Mouse (Mus musculus): Measurements from ENCODE around the gene Lgr5. TPM values are rescaled to one million over a fixed set of nuclear protein-coding genes. Genes with fewer than 3 reads are reported as not detected.

Gene Lgr5
- total RNA-seq, 2 experiments from 2014 or later, result 1.9 to 2.5 TPM

DNA sequence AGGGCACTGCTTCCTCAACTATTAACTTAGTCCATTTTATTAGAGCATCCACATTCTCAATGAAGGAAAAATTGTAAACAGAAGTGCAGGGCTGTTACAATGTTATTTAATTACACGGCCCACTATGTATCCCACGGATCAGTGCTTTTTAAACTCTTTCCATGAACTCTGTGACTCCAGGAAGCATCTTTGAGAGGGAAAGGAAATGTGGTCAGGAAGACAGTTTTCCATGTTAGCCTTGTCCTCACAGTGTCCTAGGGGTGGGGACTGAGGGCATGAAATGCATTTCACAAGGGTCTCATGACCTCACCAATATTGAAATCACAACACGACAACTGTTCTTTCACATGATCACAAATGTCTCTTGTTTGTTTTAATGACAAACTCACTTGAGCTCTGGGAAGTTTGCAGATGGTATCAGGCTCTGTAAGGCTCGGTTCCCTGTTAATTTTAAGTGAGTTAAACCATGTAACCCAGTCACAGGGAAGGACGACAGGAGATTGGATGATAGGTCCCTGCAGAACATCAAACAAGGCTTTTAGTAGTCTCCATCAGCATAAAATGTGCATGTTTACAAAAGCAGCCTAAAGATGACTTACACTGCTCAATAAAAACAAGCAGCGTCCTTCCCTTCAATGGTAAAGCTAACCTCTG is 130.1 kb downstream of the Lgr5 start:
- no peak for DNase-seq (ENCODE audit: low spot score in 2 of 2)

DNA sequence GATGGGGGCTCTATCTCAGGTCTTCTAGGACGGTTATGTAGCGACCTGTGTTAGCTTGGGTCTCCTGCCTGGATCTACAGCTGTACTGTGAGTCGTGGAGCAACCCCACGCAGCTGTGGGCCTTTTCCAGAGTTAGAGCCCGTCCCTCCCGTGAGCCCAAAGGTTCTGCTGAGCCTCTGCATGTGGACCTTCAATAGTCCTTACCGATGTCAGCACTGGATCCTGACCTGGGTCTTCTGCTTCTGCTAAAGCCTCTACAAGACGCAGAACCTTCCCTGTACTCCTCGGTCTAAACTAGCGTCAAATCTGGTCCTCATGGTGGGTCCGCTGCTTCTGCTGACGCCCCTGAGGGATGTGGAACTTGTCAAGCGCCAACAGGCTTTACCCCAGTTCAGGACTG is 139.0 kb downstream of the Lgr5 start:
- no peak for DNase-seq (ENCODE audit: low spot score in 2 of 2)

GRCm38 (mm10) chr10:115437286-115437685 is 150.3 kb downstream of the Lgr5 start:
- DNase-seq (ENCODE audit: low spot score in 2 of 2), result no peak

- DNase-seq (ENCODE audit: low spot score in 2 of 2), result no peak
Measured at GRCm38 (mm10) chr10:115425351-115425750, 162.2 kb downstream of the Lgr5 start.

- no peak for DNase-seq (ENCODE audit: low spot score in 2 of 2)
Measured at GRCm38 (mm10) chr10:115421976-115422375, 165.6 kb downstream of the Lgr5 start.

GRCm38 (mm10) chr10:115414056-115414455 is 173.5 kb downstream of the Lgr5 start:
- DNase-seq (ENCODE audit: low spot score in 2 of 2), result no peak

DNA sequence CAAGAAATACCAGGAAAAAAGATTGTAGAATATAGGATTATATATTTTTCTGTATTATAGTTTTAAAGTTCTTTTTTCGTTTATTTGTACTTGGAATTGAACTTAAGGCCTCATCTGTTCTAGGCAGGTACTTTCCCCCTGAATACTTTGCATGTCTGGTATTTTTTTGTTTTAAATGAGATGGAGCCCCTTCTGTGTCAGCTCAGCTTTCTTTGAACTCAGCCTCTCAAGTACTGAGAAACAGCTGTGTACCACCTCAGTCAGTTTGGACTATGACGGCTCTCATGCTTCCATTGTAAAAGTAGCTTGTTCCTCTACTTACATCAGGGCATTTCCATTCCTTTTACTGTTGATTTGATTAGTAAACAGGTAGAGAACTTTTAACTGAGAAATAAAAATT is 174.1 kb downstream of the Lgr5 start:
- DNase-seq (ENCODE audit: low spot score in 2 of 2), result no peak

GRCm38 (mm10) chr10:115406393-115406792 is 181.2 kb downstream of the Lgr5 start:
- DNase-seq (ENCODE audit: low spot score in 2 of 2), result peak; percentile 25 to 63

Other genes starting within 250 kb of the Lgr5 start
- gene Tmem19, start 225.3 kb downstream of the Lgr5 start, total RNA-seq (2021), result 10 to 100 TPM; 37.9 to 39.6 TPM
- gene Thap2, start 203.3 kb downstream of the Lgr5 start, total RNA-seq (2021), result 10 to 100 TPM; 13.8 to 14.7 TPM
- gene Zfc3h1, start 202.8 kb downstream of the Lgr5 start, total RNA-seq (2021), result 10 to 100 TPM; 40.0 to 46.7 TPM
- gene A930009A15Rik, start 17.8 kb downstream of the Lgr5 start, total RNA-seq (2021), result under 1 TPM; 0.32 to 0.56 TPM
- gene Tspan8, start 229.1 kb upstream of the Lgr5 start, total RNA-seq (2021), result under 1 TPM in 1 of 2 experiments, not detected in 1; 0.33 TPM